Mouse (Mus musculus) heart, postnatal 0 days (tissue): ENCODE results near the gene Cabp1.

Source experiments
- CTCF ChIP-seq: IDR thresholded peaks from 2 replicates; pipeline ENCODE4 v1.5.1; 2016; ENCODE audit warnings: antibody characterized with exemption, control low read depth, low read depth
- EP300 ChIP-seq: IDR thresholded peaks from 2 replicates; pipeline ENCODE4 v1.6.1; 2016; ENCODE audit warnings: antibody characterized with exemption, low read depth

GRCm38 (mm10) chr5:115142166-115142697 is 51.9 kb downstream of the Cabp1 start:
- TF ChIP-seq CTCF (no peak), EP300 (no peak)
